Mouse (Mus musculus) intestine, embryonic 15.5 days (tissue): ENCODE results near the gene Smox. TPM values are rescaled to one million over a fixed set of nuclear protein-coding genes. Genes with fewer than 3 reads are reported as not detected.
"Not testable (repeated sequence)": the region's sequence is repeated elsewhere in the genome, so short reads cannot be mapped to it uniquely, and the experiment has no call there.

Source experiments
- ATAC-seq: fragments of 200-750 bp; cut with Nextera tagmentation; 2 replicates; pipeline ENCODE4 v1.8.0; 2017; ENCODE audit warnings: moderate TSS enrichment, moderate library complexity
- H3K27ac ChIP-seq: fragments of 300-500 bp; sonication (generic); 2 replicates; pipeline ENCODE4 v1.5.1; 2015; ENCODE audit warnings: mild to moderate bottlenecking, inconsistent platforms
- H3K27me3 ChIP-seq: fragments of 300-500 bp; sonication (generic); replicated peaks from 2 replicates; pipeline ENCODE4 v1.6.1; 2015; ENCODE audit warnings: inconsistent platforms
- H3K36me3 ChIP-seq: fragments of 300-500 bp; sonication (generic); 2 replicates; pipeline ENCODE4 v1.6.1; 2015; ENCODE audit warnings: inconsistent platforms
- H3K4me1 ChIP-seq: fragments of 300-500 bp; sonication (generic); replicated peaks from 2 replicates; pipeline ENCODE4 v1.6.1; 2015; ENCODE audit warnings: inconsistent platforms
- H3K4me2 ChIP-seq: fragments of 300-500 bp; sonication (generic); replicated peaks from 2 replicates; pipeline ENCODE4 v1.6.1; 2015; ENCODE audit warnings: mild to moderate bottlenecking, inconsistent platforms
- H3K4me3 ChIP-seq: fragments of 300-500 bp; sonication (generic); replicated peaks from 2 replicates; pipeline ENCODE4 v1.5.1; 2015; ENCODE audit warnings: inconsistent platforms
- H3K9ac ChIP-seq: fragments of 300-500 bp; sonication (generic); 2 replicates; pipeline ENCODE4 v1.6.1; 2015; ENCODE audit warnings: inconsistent platforms
- H3K9me3 ChIP-seq: fragments of 300-500 bp; sonication (generic); 2 replicates; pipeline ENCODE4 v1.6.1; 2016; ENCODE audit warnings: inconsistent platforms
- WGBS: fragments of 180-500 bp; shearing (Covaris S2); methylation state at CpG from one replicate; pipeline ENCODE4 v1.1.7; 2015; 5-methylcytosine and 5-hydroxymethylcytosine counted together
- polyA plus RNA-seq: library from polyadenylated mRNA; unstranded; fragments of >200 nt; fragmentation: Nextera tagmentation; extraction: Ambion mirVana; gene quantifications from 2 replicates; pipeline ENCODE4 v1.2.1, GENCODE M21; 2015

The Smox gene
- polyA plus RNA-seq, 1 experiment from 2014 or later = 24.0 TPM

- no peak overlapping the region for H3K4me2 ChIP-seq
- H3K27ac ChIP-seq = no peak overlapping the region
- H3K27me3 ChIP-seq = no peaks in the 10 kb centered on the region
- H3K4me1 ChIP-seq = no peaks in the 10 kb centered on the region
- no peaks in the 10 kb centered on the region for H3K9me3 ChIP-seq
- H3K9ac ChIP-seq = no peak overlapping the region
- H3K4me3 ChIP-seq = no peak overlapping the region
- H3K36me3 ChIP-seq = no peaks in the 10 kb centered on the region
- WGBS = 66% methylated on average over 2 of the region's 2 CpGs
- no peak for ATAC-seq
These were observed 24.6 kb upstream of the Smox start for GRCm38 (mm10) chr2:131466732-131467131.

GRCm38 (mm10) chr2:131469916-131470315 lies 21.4 kb upstream of the Smox start:
- H3K36me3 ChIP-seq = no peaks in the 10 kb centered on the region
- H3K4me3 ChIP-seq = no peak overlapping the region
- no peaks in the 10 kb centered on the region for H3K9me3 ChIP-seq
- H3K4me2 ChIP-seq = no peak overlapping the region
- H3K4me1 ChIP-seq = no peaks in the 10 kb centered on the region
- H3K27ac ChIP-seq = no peak overlapping the region
- no peaks in the 10 kb centered on the region for H3K27me3 ChIP-seq
- H3K9ac ChIP-seq = no peak overlapping the region
- 54% methylated on average over 1 of the region's 1 CpGs for WGBS
- no peak for ATAC-seq

- Histone ChIP-seq H3K9ac (no peak overlapping the region), H3K27me3 (no peaks in the 10 kb centered on the region), H3K36me3 (no peaks in the 10 kb centered on the region), H3K4me3 (no peak overlapping the region), H3K9me3 (no peaks in the 10 kb centered on the region), H3K27ac (no peak overlapping the region), H3K4me1 (no peaks in the 10 kb centered on the region), H3K4me2 (no peak overlapping the region)
- WGBS = 92% methylated on average over 6 of the region's 6 CpGs
- ATAC-seq = no peak
These were observed 17.5 kb upstream of the Smox start for GRCm38 (mm10) chr2:131473749-131474148.

- WGBS = 89% methylated on average over 5 of the region's 5 CpGs
- H3K4me3 ChIP-seq, H3K4me2 ChIP-seq, H3K36me3 ChIP-seq, H3K4me1 ChIP-seq, H3K27me3 ChIP-seq, H3K9ac ChIP-seq, H3K9me3 ChIP-seq, H3K27ac ChIP-seq, ATAC-seq: not testable (repeated sequence)
These were observed 14.2 kb upstream of the Smox start for GRCm38 (mm10) chr2:131477105-131477504.

GRCm38 (mm10) chr2:131477917-131478316 lies 13.4 kb upstream of the Smox start:
- Histone ChIP-seq H3K9me3 (no peaks in the 10 kb centered on the region), H3K4me3 (no peak overlapping the region), H3K4me2 (no peak overlapping the region), H3K36me3 (no peaks in the 10 kb centered on the region), H3K9ac (no peak overlapping the region), H3K27me3 (no peaks in the 10 kb centered on the region), H3K4me1 (no peaks in the 10 kb centered on the region), H3K27ac (no peak overlapping the region)
- no peak for ATAC-seq
- 83% methylated on average over 6 of the region's 6 CpGs for WGBS

GRCm38 (mm10) chr2:131478349-131478748 lies 12.9 kb upstream of the Smox start:
- no peak overlapping the region for H3K4me3 ChIP-seq
- no peak for ATAC-seq
- no peak overlapping the region for H3K4me2 ChIP-seq
- WGBS = 77% methylated on average over 8 of the region's 8 CpGs
- H3K36me3 ChIP-seq = no peaks in the 10 kb centered on the region
- no peaks in the 10 kb centered on the region for H3K4me1 ChIP-seq
- no peaks in the 10 kb centered on the region for H3K9me3 ChIP-seq
- no peak overlapping the region for H3K27ac ChIP-seq
- no peak overlapping the region for H3K9ac ChIP-seq
- H3K27me3 ChIP-seq = no peaks in the 10 kb centered on the region

GRCm38 (mm10) chr2:131478916-131479315 lies 12.4 kb upstream of the Smox start:
- Histone ChIP-seq H3K4me2 (no peak overlapping the region), H3K27ac (no peak overlapping the region), H3K9me3 (no peaks in the 10 kb centered on the region), H3K4me1 (no peaks in the 10 kb centered on the region), H3K27me3 (no peaks in the 10 kb centered on the region), H3K9ac (no peak overlapping the region), H3K4me3 (no peak overlapping the region), H3K36me3 (no peaks in the 10 kb centered on the region)
- no peak for ATAC-seq
- 86% methylated on average over 4 of the region's 4 CpGs for WGBS

- Histone ChIP-seq H3K4me1 (no peaks in the 10 kb centered on the region), H3K9ac (no peak overlapping the region), H3K27ac (no peak overlapping the region), H3K4me2 (no peak overlapping the region), H3K4me3 (no peak overlapping the region), H3K36me3 (no peaks in the 10 kb centered on the region), H3K27me3 (no peaks in the 10 kb centered on the region), H3K9me3 (no peaks in the 10 kb centered on the region)
- ATAC-seq = no peak
- WGBS = 52% methylated on average over 1 of the region's 1 CpGs
These were observed 9.6 kb upstream of the Smox start for GRCm38 (mm10) chr2:131481733-131482132.

- Histone ChIP-seq H3K9ac (no peak overlapping the region), H3K27ac (no peak overlapping the region), H3K4me1 (no peaks in the 10 kb centered on the region), H3K4me3 (no peak overlapping the region), H3K4me2 (no peak overlapping the region), H3K9me3 (no peaks in the 10 kb centered on the region), H3K27me3 (no peaks in the 10 kb centered on the region), H3K36me3 (no peaks in the 10 kb centered on the region)
- WGBS = 80% methylated on average over 6 of the region's 6 CpGs
- no peak for ATAC-seq
These were observed 8.8 kb upstream of the Smox start for GRCm38 (mm10) chr2:131482478-131482877.

GRCm38 (mm10) chr2:131483562-131483961 lies 7.7 kb upstream of the Smox start:
- no peak overlapping the region for H3K27ac ChIP-seq
- WGBS = 65% methylated on average over 7 of the region's 7 CpGs
- no peaks in the 10 kb centered on the region for H3K9me3 ChIP-seq
- ATAC-seq = no peak
- H3K4me1 ChIP-seq = no peaks in the 10 kb centered on the region
- no peak overlapping the region for H3K4me3 ChIP-seq
- H3K9ac ChIP-seq = no peak overlapping the region
- H3K4me2 ChIP-seq = no peak overlapping the region
- no peaks in the 10 kb centered on the region for H3K36me3 ChIP-seq
- no peaks in the 10 kb centered on the region for H3K27me3 ChIP-seq

- no peak overlapping the region for H3K4me3 ChIP-seq
- no peak overlapping the region for H3K4me2 ChIP-seq
- WGBS = 79% methylated on average over 6 of the region's 6 CpGs
- H3K36me3 ChIP-seq = no peaks in the 10 kb centered on the region
- no peak for ATAC-seq
- no peaks in the 10 kb centered on the region for H3K9me3 ChIP-seq
- no peak overlapping the region for H3K9ac ChIP-seq
- no peaks in the 10 kb centered on the region for H3K4me1 ChIP-seq
- no peaks in the 10 kb centered on the region for H3K27me3 ChIP-seq
- no peak overlapping the region for H3K27ac ChIP-seq
These were observed 7.1 kb upstream of the Smox start for GRCm38 (mm10) chr2:131484182-131484581.

- WGBS = 81% methylated on average over 15 of the region's 15 CpGs
- H3K9me3 ChIP-seq = no peaks in the 10 kb centered on the region
- no peak overlapping the region for H3K9ac ChIP-seq
- no peak for ATAC-seq
- H3K4me3 ChIP-seq = no peak overlapping the region
- H3K36me3 ChIP-seq = no peaks in the 10 kb centered on the region
- no peak overlapping the region for H3K27ac ChIP-seq
- H3K4me2 ChIP-seq = no peak overlapping the region
- no peaks in the 10 kb centered on the region for H3K27me3 ChIP-seq
- H3K4me1 ChIP-seq = no peaks in the 10 kb centered on the region
These were observed 6.2 kb upstream of the Smox start for GRCm38 (mm10) chr2:131485126-131485525.

GRCm38 (mm10) chr2:131486046-131486445 lies 5.2 kb upstream of the Smox start:
- H3K9me3 ChIP-seq = no peaks in the 10 kb centered on the region
- H3K27ac ChIP-seq = no peak overlapping the region
- no peak for ATAC-seq
- WGBS = 79% methylated on average over 3 of the region's 3 CpGs
- H3K27me3 ChIP-seq = no peaks in the 10 kb centered on the region
- no peaks in the 10 kb centered on the region for H3K36me3 ChIP-seq
- no peaks in the 10 kb centered on the region for H3K4me1 ChIP-seq
- H3K4me2 ChIP-seq = no peak overlapping the region
- H3K4me3 ChIP-seq = no peak overlapping the region
- H3K9ac ChIP-seq = no peak overlapping the region

GRCm38 (mm10) chr2:131487337-131487736 lies 4.0 kb upstream of the Smox start:
- Histone ChIP-seq H3K9me3 (no peaks in the 10 kb centered on the region), H3K9ac (no peak overlapping the region), H3K4me2 (no peak overlapping the region), H3K27me3 (no peaks in the 10 kb centered on the region), H3K36me3 (no peaks in the 10 kb centered on the region), H3K4me1 (peaks cover 1% of the 10 kb centered on the region), H3K4me3 (no peak overlapping the region), H3K27ac (no peak overlapping the region)
- 92% methylated on average over 5 of the region's 5 CpGs for WGBS
- no peak for ATAC-seq
